Mouse (Mus musculus) thymus, adult 2 months (tissue): ENCODE measurements around the gene Ttc22. TPM values are rescaled to one million over a fixed set of nuclear protein-coding genes. Genes with fewer than 3 reads are reported as not detected.

ENCODE experiments used
- DNase-seq: peaks from one replicate; pipeline ENCODE4 v3.0.0; 2021
- H3K27ac ChIP-seq: fragments of 200-500 bp; 2 replicates; pipeline ENCODE4 v1.5.1; 2012; ENCODE audit warnings: low read length, control low read depth; ENCODE audit not compliant: control insufficient read depth, insufficient read depth
- H3K27me3 ChIP-seq: fragments of 200-500 bp; 2 replicates; pipeline ENCODE4 v1.6.1; 2012; ENCODE audit warnings: mild to moderate bottlenecking, low read length, moderate library complexity, mixed read lengths; ENCODE audit not compliant: control insufficient read depth, insufficient read depth
- H3K36me3 ChIP-seq: fragments of 200-500 bp; 2 replicates; pipeline ENCODE4 v1.6.1; 2012; ENCODE audit warnings: mild to moderate bottlenecking, low read length, moderate library complexity; ENCODE audit not compliant: control insufficient read depth, insufficient read depth
- H3K4me1 ChIP-seq: fragments of 200-500 bp; replicated peaks from 2 replicates; pipeline ENCODE4 v1.6.1; 2012; ENCODE audit warnings: low read length; ENCODE audit not compliant: control insufficient read depth, insufficient read depth
- H3K4me3 ChIP-seq: fragments of 200-500 bp; 2 replicates; pipeline ENCODE4 v1.5.1; 2012; ENCODE audit warnings: mild to moderate bottlenecking, low read length, control low read depth, moderate library complexity; ENCODE audit not compliant: control insufficient read depth, insufficient read depth
- CTCF ChIP-seq: fragments of 200-500 bp; IDR thresholded peaks from 2 replicates; pipeline ENCODE4 v1.5.1; 2012; ENCODE audit warnings: mild to moderate bottlenecking, control low read depth, low read length, moderate library complexity, borderline replicate concordance; ENCODE audit not compliant: control insufficient read depth, poor library complexity, insufficient read depth; ENCODE audit errors: extremely low read depth
- POLR2A ChIP-seq: fragments of 200-500 bp; IDR thresholded peaks from 2 replicates; pipeline ENCODE4 v1.6.1; 2012; ENCODE audit warnings: mild to moderate bottlenecking, low read length, control low read depth, moderate library complexity; ENCODE audit not compliant: control insufficient read depth, poor library complexity, insufficient read depth; ENCODE audit errors: extremely low read depth
- WGBS: fragments of 180-500 bp; shearing (Covaris S2); methylation state at CpG from one replicate; pipeline ENCODE4 v1.1.7; 2018; 5-methylcytosine and 5-hydroxymethylcytosine counted together
- polyA plus RNA-seq: library from polyadenylated mRNA; depleted of rRNA; stranded (reverse); fragments of >200 nt; gene quantifications from 2 replicates; pipeline ENCODE4 v1.2.3, GENCODE M21; 2012

The Ttc22 gene
- polyA plus RNA-seq, 1 experiment: 1.7 TPM

DNA sequence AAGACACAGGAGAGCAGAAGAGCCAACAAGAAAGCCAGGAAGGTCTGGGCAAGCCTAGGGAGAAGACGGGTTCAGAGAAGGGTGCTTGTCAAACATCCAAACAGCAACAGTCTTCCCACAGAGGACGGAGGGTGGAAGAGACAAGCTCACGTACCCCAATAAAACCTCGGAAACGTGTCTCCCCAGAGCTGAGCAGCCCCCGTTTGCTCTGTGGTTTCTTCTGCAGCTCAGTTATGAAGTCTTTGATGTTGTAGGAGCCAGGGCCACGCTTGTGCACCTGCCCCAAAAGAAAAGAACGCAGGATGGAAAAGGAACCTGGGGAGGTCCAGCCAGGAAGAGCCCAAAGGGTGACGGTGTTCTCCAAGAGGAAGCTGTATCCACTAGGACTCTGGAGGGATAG is 7.4 kb upstream of the Ttc22 start:
- no peaks in the 10 kb centered on the region for H3K27me3 ChIP-seq
- peaks cover 36% of the 10 kb centered on the region for H3K4me1 ChIP-seq
- H3K27ac ChIP-seq: peak overlapping the region; percentile 40
- H3K36me3 ChIP-seq: no peaks in the 10 kb centered on the region
- peak; percentile 53 for DNase-seq
- H3K4me3 ChIP-seq: no peak overlapping the region
- WGBS: 9% methylated on average over 9 of the region's 9 CpGs
- no peak for TF ChIP-seq POLR2A

DNA sequence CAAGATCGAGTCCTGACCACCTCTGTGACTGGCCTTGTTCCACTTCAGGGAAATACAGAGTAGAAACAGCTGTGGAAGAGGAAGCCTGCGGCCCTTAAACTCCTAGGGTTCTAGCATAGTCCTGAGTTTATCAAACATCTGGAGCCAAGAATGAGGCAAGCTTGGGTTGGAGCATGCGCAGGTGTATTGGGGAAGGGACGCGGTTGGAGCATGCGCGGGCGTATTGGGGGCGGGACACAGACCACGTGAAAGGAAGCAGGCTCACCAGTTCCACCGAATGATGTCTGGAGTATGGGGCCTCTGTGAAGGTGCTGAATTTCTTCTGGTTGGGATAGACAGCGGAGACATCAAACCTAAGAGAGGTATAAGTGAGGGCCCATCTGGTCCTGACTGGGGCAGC is 6.6 kb upstream of the Ttc22 start:
- no peak overlapping the region for H3K4me3 ChIP-seq
- H3K27ac ChIP-seq: peak overlapping the region; percentile 1; the same call in 1 of the 2 replicates
- no peaks in the 10 kb centered on the region for H3K36me3 ChIP-seq
- peak; percentile 14 for DNase-seq
- 62% methylated on average over 12 of the region's 12 CpGs for WGBS
- no peaks in the 10 kb centered on the region for H3K27me3 ChIP-seq
- no peak for TF ChIP-seq POLR2A
- no peak for TF ChIP-seq CTCF
- H3K4me1 ChIP-seq: peaks cover 36% of the 10 kb centered on the region

DNA sequence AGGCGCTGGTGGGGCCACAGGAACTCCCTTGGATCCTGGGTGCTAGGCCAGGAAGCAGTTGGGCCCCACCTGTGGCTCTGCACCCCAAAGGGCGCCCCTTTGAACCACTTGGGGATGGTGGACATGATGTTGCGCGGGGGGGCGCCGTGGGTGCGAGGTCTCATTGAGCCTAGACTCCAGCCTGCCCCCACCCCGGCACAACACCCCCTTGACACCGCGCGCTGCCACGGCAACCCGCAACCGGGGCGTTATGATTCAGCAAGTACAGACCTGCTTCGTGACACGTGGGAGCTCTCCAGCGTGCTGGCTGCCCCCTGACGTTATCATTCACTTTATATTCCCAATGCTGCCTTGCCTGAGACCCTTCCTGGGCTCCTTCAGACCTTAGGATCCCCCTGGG is 5.2 kb upstream of the Ttc22 start, which contains the start of gene Lexm:
TSS of gene Lexm (minus strand) at position 186 of the 400 bp plus-strand sequence.
- 1% methylated on average over 19 of the region's 19 CpGs for WGBS
- H3K4me1 ChIP-seq: peaks cover 36% of the 10 kb centered on the region
- H3K27ac ChIP-seq: no peak within 1 kb of the TSS
- TF ChIP-seq CTCF (no peak), POLR2A (no peak)
- DNase-seq: peak; percentile 19
- no peaks in the 10 kb centered on the region for H3K36me3 ChIP-seq
- no peak within 1 kb of the TSS for H3K4me3 ChIP-seq
- H3K27me3 ChIP-seq: no peaks in the 10 kb centered on the region

DNA sequence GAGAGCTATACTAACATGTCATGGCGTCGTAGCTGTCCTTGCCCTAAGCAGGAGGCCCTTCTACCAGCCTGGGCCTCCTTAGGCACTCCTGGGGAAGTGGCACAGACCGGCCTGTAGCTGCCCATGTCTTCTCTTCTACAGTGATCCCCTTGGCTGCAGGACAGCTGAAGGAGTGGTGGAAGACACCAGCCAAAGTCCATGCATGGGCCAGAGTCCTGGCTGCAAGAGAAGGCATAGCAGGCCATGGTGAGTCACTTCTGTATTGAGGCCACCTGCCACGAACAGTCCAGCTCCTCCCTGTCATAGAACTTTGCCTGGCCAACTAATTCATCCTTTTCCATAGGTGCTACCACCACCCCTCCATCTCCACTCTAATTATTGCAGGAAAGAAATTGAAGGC is 3.3 kb upstream of the Ttc22 start:
- TF ChIP-seq POLR2A: no peak
- no peak for TF ChIP-seq CTCF
- Histone ChIP-seq H3K4me3 (no peak overlapping the region), H3K27ac (no peak overlapping the region), H3K36me3 (no peaks in the 10 kb centered on the region), H3K27me3 (peaks cover 3% of the 10 kb centered on the region; the same call in 1 of the 2 replicates), H3K4me1 (peaks cover 27% of the 10 kb centered on the region)
- no peak for DNase-seq
- 90% methylated on average over 4 of the region's 4 CpGs for WGBS

DNA sequence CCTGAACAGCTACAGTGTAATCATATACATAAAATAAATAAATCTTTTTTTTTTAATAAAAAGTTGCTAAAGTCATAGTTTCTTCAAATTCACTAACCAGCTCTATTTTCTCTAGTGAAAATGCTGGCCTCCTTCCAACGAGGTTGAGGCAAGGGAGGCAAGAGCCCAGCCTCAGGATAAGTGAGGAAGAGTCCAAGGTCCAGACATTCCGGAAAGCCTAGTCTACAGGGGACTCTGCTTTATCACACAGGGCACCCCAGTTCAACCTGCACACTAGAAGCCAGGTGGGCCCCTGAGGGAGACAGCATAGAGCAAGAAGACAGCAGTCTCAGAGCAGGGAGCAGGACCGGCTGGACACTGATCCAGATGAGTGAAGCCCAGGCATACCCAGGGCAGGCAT is 804 bp upstream of the Ttc22 start:
- 78% methylated on average over 3 of the region's 3 CpGs for WGBS
- no peak overlapping the region for H3K4me3 ChIP-seq
- H3K36me3 ChIP-seq: no peaks in the 10 kb centered on the region
- peaks cover 3% of the 10 kb centered on the region; the same call in 1 of the 2 replicates for H3K27me3 ChIP-seq
- H3K4me1 ChIP-seq: peaks cover 6% of the 10 kb centered on the region
- H3K27ac ChIP-seq: no peak overlapping the region
- DNase-seq: no peak
- TF ChIP-seq POLR2A (no peak), CTCF (no peak)

DNA sequence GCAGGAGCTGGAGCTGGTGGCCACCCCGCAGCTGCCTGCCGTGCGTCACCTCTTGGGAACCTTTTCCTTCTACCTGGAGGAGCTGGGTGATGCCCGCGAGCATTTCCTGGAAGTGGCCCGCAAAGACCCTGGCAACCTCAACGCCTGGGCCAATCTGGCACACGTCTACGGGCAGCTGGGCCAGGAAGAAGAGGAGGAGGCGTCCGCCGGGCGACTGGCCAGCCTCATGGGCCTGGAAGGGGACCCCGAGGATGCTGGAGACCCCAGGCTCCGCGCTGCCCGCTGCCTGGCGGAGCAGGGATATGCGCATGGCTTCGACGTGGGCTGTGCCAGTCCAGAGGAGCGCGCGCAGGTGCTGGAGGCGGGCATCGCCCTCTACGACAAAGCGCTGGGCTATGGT is 480 bp downstream of the Ttc22 start:
- 33% methylated on average over 28 of the region's 28 CpGs for WGBS
- Histone ChIP-seq H3K27ac (no peak overlapping the region), H3K27me3 (peaks cover 3% of the 10 kb centered on the region; the same call in 1 of the 2 replicates), H3K4me3 (no peak overlapping the region), H3K36me3 (no peaks in the 10 kb centered on the region), H3K4me1 (no peaks in the 10 kb centered on the region; the same call in 1 of the 2 replicates)
- TF ChIP-seq CTCF (no peak), POLR2A (no peak)
- no peak for DNase-seq

DNA sequence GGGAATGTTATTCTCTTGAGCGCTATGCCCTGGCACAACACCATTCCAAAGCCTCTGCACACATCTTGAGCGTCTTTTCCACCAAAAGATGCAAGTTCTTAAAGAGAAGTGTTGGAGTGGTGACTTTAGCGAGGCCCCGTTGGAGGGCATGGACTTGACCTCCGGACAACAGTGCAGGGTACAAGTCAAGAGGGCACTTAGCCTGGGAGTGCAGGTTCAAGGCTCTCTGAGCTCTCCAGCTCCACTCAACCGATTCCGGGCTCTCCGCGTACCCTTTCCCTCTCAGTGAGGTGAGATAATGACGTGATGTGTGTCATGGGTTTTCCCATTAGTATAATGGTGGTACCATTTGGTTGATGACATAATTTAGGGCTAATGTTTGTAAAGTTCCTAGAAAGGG is 2.0 kb downstream of the Ttc22 start:
- H3K27ac ChIP-seq: no peak overlapping the region
- no peaks in the 10 kb centered on the region; the same call in 1 of the 2 replicates for H3K4me1 ChIP-seq
- peaks cover 3% of the 10 kb centered on the region; the same call in 1 of the 2 replicates for H3K27me3 ChIP-seq
- DNase-seq: no peak
- no peak overlapping the region for H3K4me3 ChIP-seq
- H3K36me3 ChIP-seq: no peaks in the 10 kb centered on the region
- WGBS: 94% methylated on average over 10 of the region's 10 CpGs
- no peak for TF ChIP-seq CTCF
- no peak for TF ChIP-seq POLR2A
